Comparison of ENCODE assay signal across 9 mouse cellular contexts in the genomic region with DNA sequence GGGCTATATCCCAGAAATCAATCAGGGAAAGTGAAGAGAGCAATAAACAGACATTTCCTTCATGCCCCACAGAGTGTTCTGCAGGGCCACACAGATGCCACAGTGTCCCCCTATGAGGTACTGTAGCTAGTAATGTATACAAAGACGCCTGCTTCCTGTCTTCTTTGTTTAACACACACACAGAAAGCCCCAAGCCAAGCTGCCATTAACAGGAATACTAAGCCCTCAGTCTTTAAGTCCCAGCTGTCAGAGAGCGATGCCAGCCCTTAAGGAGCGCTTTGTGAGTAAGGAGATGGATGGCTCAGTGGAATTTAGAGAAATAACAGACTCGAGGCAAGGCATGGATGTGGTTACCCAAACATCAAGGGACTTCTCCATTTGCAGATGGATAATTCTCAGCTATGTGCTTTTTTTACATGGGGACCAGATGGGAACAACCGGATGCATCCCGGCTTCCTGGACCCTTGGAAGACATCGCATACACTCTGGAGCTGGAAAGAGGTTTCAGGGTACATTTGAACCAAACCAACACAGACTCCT. TPM values are rescaled to one million over a fixed set of nuclear protein-coding genes. Genes with fewer than 3 reads are reported as not detected.
DNase-seq lines count a peak whose midpoint lies in the region; ATAC-seq and TF ChIP-seq lines count a peak whose summit lies in the region.
"Had no signal": no experiment of that assay in that cellular context is flagged by ENCODE, and none has a peak within 500 bp of the region (broad histone marks: within the 10 kb centered on the region; RNA-seq: fewer than 3 reads in every experiment).

No protein-coding gene starts in this region.

- no peak overlapping the region for H3K9ac ChIP-seq in lung, postnatal 0 days (replicated peaks; ENCODE audit: low read depth)
- H3K9ac ChIP-seq in forebrain, embryonic 15.5 days (replicated peaks): no peak overlapping the region
- no peak overlapping the region for H3K9ac ChIP-seq in stomach, postnatal 0 days (ENCODE audit: low read length)
- H3K9ac ChIP-seq: limb, embryonic 15.5 days had no signal

- ATAC-seq in lung, postnatal 0 days: peak; percentile 89
- peak; percentile 78 for ATAC-seq in forebrain, embryonic 15.5 days (replicated peaks)
- peak; percentile 80; the same call in 1 of the 2 replicates for ATAC-seq in stomach, postnatal 0 days (ENCODE audit: low FRiP score, low TSS enrichment)

- no peak overlapping the region for H3K27ac ChIP-seq in lung, postnatal 0 days (ENCODE audit: low read length)
- peak overlapping the region; percentile 43; the same call in 1 of the 2 replicates for H3K27ac ChIP-seq in forebrain, embryonic 15.5 days (replicated peaks)
- H3K27ac ChIP-seq in stomach, postnatal 0 days (replicated peaks): peak overlapping the region; percentile 46
- H3K27ac ChIP-seq: limb, embryonic 15.5 days had no signal

- peak; percentile 82 for TF ChIP-seq EP300 in lung, postnatal 0 days (IDR thresholded peaks at IDR 0.05)
- peak; percentile 79 for TF ChIP-seq EP300 in stomach, postnatal 0 days (optimal IDR thresholded peaks at IDR 0.05)

- no peaks in the 10 kb centered on the region for H3K27me3 ChIP-seq in lung, postnatal 0 days (replicated peaks; ENCODE audit: insufficient read depth, low read length)
- H3K27me3 ChIP-seq in forebrain, embryonic 15.5 days: no peaks in the 10 kb centered on the region
- no peaks in the 10 kb centered on the region for H3K27me3 ChIP-seq in stomach, postnatal 0 days (ENCODE audit: control insufficient read depth, insufficient read depth, low read length)
- H3K27me3 ChIP-seq: limb, embryonic 15.5 days had no signal

- no peak overlapping the region for H3K4me3 ChIP-seq in lung, postnatal 0 days (ENCODE audit: low read depth, low read length)
- H3K4me3 ChIP-seq in forebrain, embryonic 15.5 days: no peak overlapping the region
- no peak overlapping the region for H3K4me3 ChIP-seq in stomach, postnatal 0 days (ENCODE audit: low read depth, low read length)
- H3K4me3 ChIP-seq: limb, embryonic 15.5 days had no signal

- H3K36me3 ChIP-seq in lung, postnatal 0 days (ENCODE audit: insufficient read depth, low read length): no peaks in the 10 kb centered on the region
- H3K36me3 ChIP-seq in forebrain, embryonic 15.5 days: no peaks in the 10 kb centered on the region
- H3K36me3 ChIP-seq in stomach, postnatal 0 days (ENCODE audit: control insufficient read depth, insufficient read depth, low read length): no peaks in the 10 kb centered on the region
- H3K36me3 ChIP-seq: limb, embryonic 15.5 days had no signal

- WGBS in lung, postnatal 0 days: 32% methylated on average over 7 of the region's 7 CpGs
- WGBS in forebrain, embryonic 15.5 days: 32% methylated on average over 7 of the region's 7 CpGs
- 20% methylated on average over 7 of the region's 7 CpGs for WGBS in stomach, postnatal 0 days

- peak; percentile 52 for DNase-seq in lung, postnatal 0 days (ENCODE audit: low spot score)
- DNase-seq in lung, postnatal 14 days: no peak
- peak; percentile 3 for DNase-seq in lung, postnatal 36 days
- DNase-seq in stomach, postnatal 0 days (ENCODE audit: low spot score): no peak
- DNase-seq in right cerebral cortex, adult 2 months (ENCODE audit: low spot score in 2 of 2): no peak
- no peak for DNase-seq in kidney, adult 11 months
- no peak for DNase-seq in spleen, postnatal 10 days (ENCODE audit: low spot score in 2 of 2)

- H3K9me3 ChIP-seq in lung, postnatal 0 days (ENCODE audit: low read length): no peaks in the 10 kb centered on the region
- no peaks in the 10 kb centered on the region for H3K9me3 ChIP-seq in forebrain, embryonic 15.5 days
- H3K9me3 ChIP-seq in stomach, postnatal 0 days (ENCODE audit: control insufficient read depth, low read length): no peaks in the 10 kb centered on the region
- H3K9me3 ChIP-seq: limb, embryonic 15.5 days had no signal

- H3K4me2 ChIP-seq in lung, postnatal 0 days (replicated peaks; ENCODE audit: low read depth, low read length): no peak overlapping the region
- peak overlapping the region; percentile 4; the same call in 1 of the 2 replicates for H3K4me2 ChIP-seq in forebrain, embryonic 15.5 days (replicated peaks)
- no peak overlapping the region for H3K4me2 ChIP-seq in stomach, postnatal 0 days (replicated peaks; ENCODE audit: low read depth)
- H3K4me2 ChIP-seq: limb, embryonic 15.5 days had no signal

- no peak for TF ChIP-seq CTCF in lung, postnatal 0 days (IDR thresholded peaks at IDR 0.05)
- no peak for TF ChIP-seq CTCF in stomach, postnatal 0 days (IDR thresholded peaks at IDR 0.05; ENCODE audit: low read depth)

- no peaks in the 10 kb centered on the region for H3K4me1 ChIP-seq in lung, postnatal 0 days (ENCODE audit: insufficient read depth, low read depth, low read length)
- H3K4me1 ChIP-seq in forebrain, embryonic 15.5 days: peaks cover 9% of the 10 kb centered on the region
- no peaks in the 10 kb centered on the region for H3K4me1 ChIP-seq in stomach, postnatal 0 days (replicated peaks; ENCODE audit: control insufficient read depth, insufficient read depth)

RNA-seq across cellular contexts. Expression of a gene that starts 16.6 kb away (rescaled TPM):
- polyA plus RNA-seq in lung, postnatal 0 days (2015; fragmentation: Nextera tagmentation; extraction: Ambion mirVana): 3.4 and 4.5 TPM in 2 replicates
- 0.20 and 0.32 TPM in 2 replicates for polyA plus RNA-seq in forebrain, embryonic 15.5 days (2015; fragmentation: Nextera tagmentation; extraction: Ambion mirVana)
- 5.5 and 6.3 TPM in 2 replicates for polyA plus RNA-seq in stomach, postnatal 0 days (2015; fragmentation: Nextera tagmentation; extraction: Ambion mirVana)

RNA-seq across cellular contexts. Expression of a gene that starts 30.4 kb away (rescaled TPM):
- 138 and 154 TPM in 2 replicates for polyA plus RNA-seq in lung, postnatal 0 days (2015; fragmentation: Nextera tagmentation; extraction: Ambion mirVana)
- polyA plus RNA-seq in forebrain, embryonic 15.5 days (2015; fragmentation: Nextera tagmentation; extraction: Ambion mirVana): 212 and 213 TPM in 2 replicates
- 306 and 325 TPM in 2 replicates for polyA plus RNA-seq in stomach, postnatal 0 days (2015; fragmentation: Nextera tagmentation; extraction: Ambion mirVana)

RNA-seq across cellular contexts. Expression of a gene that starts 55.9 kb away (rescaled TPM):
- 0.19 and 0.24 TPM in 2 replicates for polyA plus RNA-seq in lung, postnatal 0 days (2015; fragmentation: Nextera tagmentation; extraction: Ambion mirVana)
- polyA plus RNA-seq in forebrain, embryonic 15.5 days (2015; fragmentation: Nextera tagmentation; extraction: Ambion mirVana): not detected in 2 replicates
- polyA plus RNA-seq in stomach, postnatal 0 days (2015; fragmentation: Nextera tagmentation; extraction: Ambion mirVana): 0.08 TPM in 1 of 2 replicates, not detected in the other
- polyA plus RNA-seq: limb, embryonic 15.5 days had no signal

Comparison
In these comparisons a context has a peak if more than half of its experiments do, and no peak if none do; other contexts are left out.
1. DNase-seq: peak in lung, postnatal 0 days (single experiment) and lung, postnatal 36 days (single experiment); none in lung, postnatal 14 days (single experiment), stomach, postnatal 0 days (single experiment), right cerebral cortex, adult 2 months (0 of 2), kidney, adult 11 months (single experiment) and spleen, postnatal 10 days (0 of 2).
2. Peak in every context shown above with its lines, with median percentiles within 50 percentile points of each other: ATAC-seq.